Mouse (Mus musculus): ENCODE measurements around the gene Cdkn1c. TPM values are rescaled to one million over a fixed set of nuclear protein-coding genes. Genes with fewer than 3 reads are reported as not detected.

Gene Cdkn1c
- polyA plus RNA-seq, 1 experiment from 2014 or later: 794 TPM

DNA sequence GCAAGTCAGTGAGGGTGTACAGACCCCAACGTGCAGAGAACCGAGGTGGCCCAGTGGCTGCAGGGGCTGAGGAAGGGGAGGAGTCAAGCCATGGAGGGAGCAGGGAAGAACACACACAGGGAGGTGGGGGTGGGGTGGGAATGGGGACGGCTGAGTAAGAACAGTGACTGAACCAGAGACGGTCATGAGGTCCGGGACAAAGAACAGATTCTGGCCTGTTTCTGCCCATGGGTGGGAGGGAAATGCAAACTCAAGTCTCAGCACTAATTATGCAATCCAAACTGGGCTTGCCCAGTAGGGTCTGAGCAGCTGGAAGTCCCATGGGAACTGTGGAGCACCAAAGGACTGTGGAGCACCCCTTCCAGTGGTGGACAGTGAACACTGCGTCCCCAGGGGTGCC lies 21.7 kb upstream of the Cdkn1c start:
- H3K9ac ChIP-seq (ENCODE audit: low read length): no peak overlapping the region
- H3K27me3 ChIP-seq (ENCODE audit: control insufficient read depth, insufficient read depth, low read length): peaks cover 11% of the 10 kb centered on the region
- 11% methylated on average over 6 of the region's 6 CpGs for WGBS
- H3K27ac ChIP-seq (replicated peaks in 1 of 2; ENCODE audit: control insufficient read depth in 1 of 2, insufficient read depth in 1 of 2, low read depth in 2 of 2, low read length in 2 of 2): no peak overlapping the region
- H3K4me1 ChIP-seq (ENCODE audit: control insufficient read depth in 2 of 2, insufficient read depth in 2 of 2, low read length in 2 of 2): no peaks in the 10 kb centered on the region; a peak in 1 of 4 replicates
- H3K9me3 ChIP-seq (ENCODE audit: control insufficient read depth, low read length): no peaks in the 10 kb centered on the region
- no peak overlapping the region for H3K4me3 ChIP-seq (ENCODE audit: control insufficient read depth in 1 of 2, insufficient read depth in 1 of 2, low read depth in 1 of 2, low read length in 2 of 2)
- no peaks in the 10 kb centered on the region for H3K36me3 ChIP-seq (ENCODE audit: control insufficient read depth, insufficient read depth, low read length)
- H3K4me2 ChIP-seq (ENCODE audit: low read length): no peak overlapping the region
- no peak for ATAC-seq (ENCODE audit: insufficient number of reproducible peaks, insufficient read depth, low FRiP score, low read depth)

DNA sequence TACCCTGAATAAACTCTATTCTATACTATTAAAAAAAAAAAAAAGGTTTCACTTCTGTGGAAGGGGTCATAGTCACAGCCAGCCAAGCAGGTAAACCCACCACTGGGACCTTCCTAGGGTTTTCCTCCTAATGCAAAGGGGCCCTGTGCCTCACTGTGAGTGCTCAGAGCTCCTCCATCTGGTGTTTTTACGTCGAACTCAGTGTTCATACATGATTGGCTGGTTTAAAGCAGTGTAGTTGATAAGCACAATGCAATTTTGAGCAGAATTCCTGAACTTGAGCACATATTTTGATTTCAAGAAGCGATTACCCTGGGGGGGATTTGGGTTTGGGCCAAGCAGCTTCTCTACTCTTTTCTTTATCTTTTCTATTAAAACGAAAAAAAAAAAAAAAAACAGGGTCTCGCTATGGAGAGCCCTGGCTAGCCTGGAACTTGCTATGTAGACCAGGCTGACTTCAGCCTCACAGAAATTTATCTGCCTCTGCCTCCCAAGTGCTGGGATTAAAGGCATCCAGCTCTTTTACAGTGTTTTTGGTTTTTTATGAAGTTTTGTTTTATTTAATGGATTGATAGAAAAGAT lies 21.0 kb upstream of the Cdkn1c start:
- Histone ChIP-seq H3K27me3 (ENCODE audit: control insufficient read depth, insufficient read depth, low read length) (peaks cover 11% of the 10 kb centered on the region), H3K4me3 (ENCODE audit: control insufficient read depth in 1 of 2, insufficient read depth in 1 of 2, low read depth in 1 of 2, low read length in 2 of 2) (no peak overlapping the region), H3K36me3 (ENCODE audit: control insufficient read depth, insufficient read depth, low read length) (no peaks in the 10 kb centered on the region), H3K9ac (ENCODE audit: low read length) (no peak overlapping the region), H3K9me3 (ENCODE audit: control insufficient read depth, low read length) (no peaks in the 10 kb centered on the region), H3K4me2 (ENCODE audit: low read length) (no peak overlapping the region), H3K27ac (replicated peaks in 1 of 2; ENCODE audit: control insufficient read depth in 1 of 2, insufficient read depth in 1 of 2, low read depth in 2 of 2, low read length in 2 of 2) (no peak overlapping the region), H3K4me1 (ENCODE audit: control insufficient read depth in 2 of 2, insufficient read depth in 2 of 2, low read length in 2 of 2) (no peaks in the 10 kb centered on the region; a peak in 1 of 4 replicates)
- ATAC-seq (ENCODE audit: insufficient number of reproducible peaks, insufficient read depth, low FRiP score, low read depth): no peak
- WGBS: 39% methylated on average over 5 of the region's 5 CpGs

DNA sequence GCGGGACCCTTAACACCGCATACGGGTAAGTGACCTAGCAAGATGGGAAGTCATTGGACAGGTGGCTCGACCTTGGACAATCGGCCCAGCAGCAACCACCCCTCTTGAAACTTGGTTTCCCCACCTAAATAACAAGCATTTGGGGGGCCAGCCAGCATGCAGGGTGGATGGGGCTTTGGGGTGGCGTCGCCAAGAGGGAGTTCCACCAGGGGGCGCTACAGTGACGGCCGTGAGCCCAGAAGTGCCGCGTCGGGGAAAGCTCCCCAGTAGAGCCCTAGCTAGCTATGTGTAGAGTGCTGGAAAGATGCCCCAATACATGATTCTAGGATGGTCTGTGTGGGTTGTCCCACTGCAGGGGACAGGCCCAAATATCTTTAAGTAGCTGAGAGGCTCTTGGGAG lies 19.6 kb upstream of the Cdkn1c start:
- no peak for ATAC-seq (ENCODE audit: insufficient number of reproducible peaks, insufficient read depth, low FRiP score, low read depth)
- Histone ChIP-seq H3K4me3 (ENCODE audit: control insufficient read depth in 1 of 2, insufficient read depth in 1 of 2, low read depth in 1 of 2, low read length in 2 of 2) (no peak overlapping the region), H3K4me2 (ENCODE audit: low read length) (no peak overlapping the region), H3K9me3 (ENCODE audit: control insufficient read depth, low read length) (no peaks in the 10 kb centered on the region), H3K9ac (ENCODE audit: low read length) (no peak overlapping the region), H3K36me3 (ENCODE audit: control insufficient read depth, insufficient read depth, low read length) (no peaks in the 10 kb centered on the region), H3K27me3 (ENCODE audit: control insufficient read depth, insufficient read depth, low read length) (peaks cover 11% of the 10 kb centered on the region), H3K27ac (replicated peaks in 1 of 2; ENCODE audit: control insufficient read depth in 1 of 2, insufficient read depth in 1 of 2, low read depth in 2 of 2, low read length in 2 of 2) (no peak overlapping the region), H3K4me1 (ENCODE audit: control insufficient read depth in 2 of 2, insufficient read depth in 2 of 2, low read length in 2 of 2) (no peaks in the 10 kb centered on the region; a peak in 1 of 4 replicates)
- WGBS: 23% methylated on average over 13 of the region's 13 CpGs

DNA sequence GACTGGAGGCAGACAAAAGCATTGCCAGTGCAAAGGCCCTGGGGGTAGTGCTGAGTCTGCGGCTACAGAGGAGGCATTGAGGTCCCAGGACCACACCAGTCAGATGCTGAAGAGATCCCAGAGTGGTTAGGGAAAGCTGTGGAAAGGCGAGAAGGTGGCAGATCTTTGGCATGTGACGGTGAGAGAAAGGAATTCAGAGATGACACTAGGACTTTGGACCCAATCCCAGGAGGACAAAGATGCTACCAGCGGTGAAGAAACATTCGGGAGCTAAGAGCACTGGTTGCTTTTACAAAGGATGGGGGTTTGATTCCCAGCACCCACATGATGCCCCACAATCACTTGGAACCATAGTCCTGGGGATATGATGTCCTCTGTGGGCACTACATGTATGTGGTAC lies 16.9 kb upstream of the Cdkn1c start:
- Histone ChIP-seq H3K27me3 (ENCODE audit: control insufficient read depth, insufficient read depth, low read length) (peaks cover 10% of the 10 kb centered on the region), H3K4me1 (ENCODE audit: control insufficient read depth in 2 of 2, insufficient read depth in 2 of 2, low read length in 2 of 2) (no peaks in the 10 kb centered on the region; a peak in 1 of 4 replicates), H3K27ac (replicated peaks in 1 of 2; ENCODE audit: control insufficient read depth in 1 of 2, insufficient read depth in 1 of 2, low read depth in 2 of 2, low read length in 2 of 2) (no peak overlapping the region), H3K4me2 (ENCODE audit: low read length) (no peak overlapping the region), H3K36me3 (ENCODE audit: control insufficient read depth, insufficient read depth, low read length) (no peaks in the 10 kb centered on the region), H3K4me3 (ENCODE audit: control insufficient read depth in 1 of 2, insufficient read depth in 1 of 2, low read depth in 1 of 2, low read length in 2 of 2) (no peak overlapping the region), H3K9ac (ENCODE audit: low read length) (no peak overlapping the region), H3K9me3 (ENCODE audit: control insufficient read depth, low read length) (no peaks in the 10 kb centered on the region)
- WGBS: 80% methylated on average over 5 of the region's 5 CpGs
- ATAC-seq (ENCODE audit: insufficient number of reproducible peaks, insufficient read depth, low FRiP score, low read depth): no peak

DNA sequence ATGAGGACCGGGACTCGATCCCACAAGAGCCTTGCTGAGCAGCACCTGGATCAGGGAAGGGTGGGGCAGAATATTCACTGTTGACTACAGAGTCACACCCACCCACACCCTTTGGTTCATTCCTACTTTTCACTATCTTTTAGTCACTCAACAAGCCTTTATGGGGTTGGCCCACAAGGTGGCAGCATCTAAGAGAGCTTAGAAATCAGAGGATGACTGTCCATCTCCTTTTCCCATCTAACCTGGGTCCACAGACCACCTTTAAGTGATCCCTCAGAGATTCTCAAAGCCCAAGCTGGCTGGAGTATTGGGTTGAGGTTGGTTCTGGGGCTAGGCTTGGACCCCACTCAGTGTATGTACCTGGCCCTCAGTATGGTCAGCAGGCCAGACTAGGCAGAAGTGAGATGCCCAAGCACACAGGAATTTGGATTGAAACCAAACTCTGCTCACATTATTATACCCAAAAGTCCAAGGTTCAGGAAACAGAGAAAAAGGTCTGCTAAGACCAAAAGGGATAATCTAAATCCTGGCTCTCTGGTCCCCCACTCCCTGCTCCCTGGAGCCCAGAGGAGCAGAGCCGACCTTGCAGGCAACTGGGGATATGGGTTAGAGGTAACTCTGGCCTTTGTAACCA lies 16.0 kb upstream of the Cdkn1c start:
- Histone ChIP-seq H3K4me2 (ENCODE audit: low read length) (no peak overlapping the region), H3K4me3 (ENCODE audit: control insufficient read depth in 1 of 2, insufficient read depth in 1 of 2, low read depth in 1 of 2, low read length in 2 of 2) (no peak overlapping the region), H3K9ac (ENCODE audit: low read length) (no peak overlapping the region), H3K27ac (replicated peaks in 1 of 2; ENCODE audit: control insufficient read depth in 1 of 2, insufficient read depth in 1 of 2, low read depth in 2 of 2, low read length in 2 of 2) (no peak overlapping the region), H3K36me3 (ENCODE audit: control insufficient read depth, insufficient read depth, low read length) (no peaks in the 10 kb centered on the region), H3K9me3 (ENCODE audit: control insufficient read depth, low read length) (no peaks in the 10 kb centered on the region), H3K27me3 (ENCODE audit: control insufficient read depth, insufficient read depth, low read length) (peaks cover 6% of the 10 kb centered on the region), H3K4me1 (ENCODE audit: control insufficient read depth in 2 of 2, insufficient read depth in 2 of 2, low read length in 2 of 2) (no peaks in the 10 kb centered on the region; a peak in 1 of 4 replicates)
- WGBS: 89% methylated on average over 3 of the region's 3 CpGs
- ATAC-seq (ENCODE audit: insufficient number of reproducible peaks, insufficient read depth, low FRiP score, low read depth): no peak

DNA sequence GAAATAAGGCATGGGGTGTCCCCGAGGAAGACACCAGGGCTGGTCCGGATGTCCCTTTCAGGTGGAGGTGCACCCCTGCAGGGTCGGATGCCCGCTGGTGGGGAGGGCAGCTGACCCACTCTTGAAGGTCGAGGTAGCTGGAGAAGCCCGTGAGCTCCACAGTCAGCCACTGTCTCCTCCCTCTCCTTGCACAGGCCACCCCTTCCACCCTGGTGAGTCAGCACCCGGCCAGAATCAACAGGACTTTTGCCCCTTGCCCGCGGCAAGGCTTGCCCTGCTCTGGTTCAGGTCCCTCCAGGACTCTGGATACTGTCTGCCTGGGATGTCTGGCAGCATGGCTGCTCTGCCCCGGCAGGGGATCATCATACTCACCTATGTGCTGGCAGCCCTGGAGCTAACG lies 15.0 kb upstream of the Cdkn1c start:
- Histone ChIP-seq H3K4me3 (ENCODE audit: control insufficient read depth in 1 of 2, insufficient read depth in 1 of 2, low read depth in 1 of 2, low read length in 2 of 2) (no peak overlapping the region), H3K4me2 (ENCODE audit: low read length) (no peak overlapping the region), H3K9ac (ENCODE audit: low read length) (no peak overlapping the region), H3K4me1 (ENCODE audit: control insufficient read depth in 2 of 2, insufficient read depth in 2 of 2, low read length in 2 of 2) (no peaks in the 10 kb centered on the region; a peak in 1 of 4 replicates), H3K27ac (replicated peaks in 1 of 2; ENCODE audit: control insufficient read depth in 1 of 2, insufficient read depth in 1 of 2, low read depth in 2 of 2, low read length in 2 of 2) (no peak overlapping the region), H3K27me3 (ENCODE audit: control insufficient read depth, insufficient read depth, low read length) (peaks cover 1% of the 10 kb centered on the region), H3K36me3 (ENCODE audit: control insufficient read depth, insufficient read depth, low read length) (no peaks in the 10 kb centered on the region), H3K9me3 (ENCODE audit: control insufficient read depth, low read length) (no peaks in the 10 kb centered on the region)
- whole genome bisulfite sequencing: 61% methylated on average over 11 of the region's 11 CpGs
- no peak for ATAC-seq (ENCODE audit: insufficient number of reproducible peaks, insufficient read depth, low FRiP score, low read depth)

DNA sequence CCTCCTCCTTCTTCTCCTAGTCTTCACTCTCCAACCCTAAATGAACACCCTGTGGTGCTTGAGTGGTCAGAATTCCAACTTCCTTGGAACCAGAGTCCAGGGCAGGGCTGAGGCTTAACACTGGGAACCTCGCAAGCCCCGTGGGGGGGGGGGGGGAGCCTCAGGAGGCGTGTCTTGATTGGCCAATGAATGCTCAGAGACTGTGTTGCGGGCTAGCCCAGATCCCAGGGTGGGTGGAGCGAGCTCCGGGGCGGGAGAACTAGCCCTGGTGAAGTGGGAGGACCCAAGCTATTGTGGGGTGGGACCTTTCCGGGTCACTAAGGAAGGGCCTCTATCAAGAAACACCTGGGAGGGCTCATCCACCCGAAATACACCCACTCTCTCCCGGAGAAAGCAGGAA lies 14.0 kb upstream of the Cdkn1c start:
- H3K36me3 ChIP-seq (ENCODE audit: control insufficient read depth, insufficient read depth, low read length): no peaks in the 10 kb centered on the region
- H3K9ac ChIP-seq (ENCODE audit: low read length): no peak overlapping the region

More for the DNA sequence above, 14.0 kb upstream of the Cdkn1c start:
- Histone ChIP-seq H3K4me3 (ENCODE audit: control insufficient read depth in 1 of 2, insufficient read depth in 1 of 2, low read depth in 1 of 2, low read length in 2 of 2) (no peak overlapping the region), H3K27ac (replicated peaks in 1 of 2; ENCODE audit: control insufficient read depth in 1 of 2, insufficient read depth in 1 of 2, low read depth in 2 of 2, low read length in 2 of 2) (no peak overlapping the region), H3K27me3 (ENCODE audit: control insufficient read depth, insufficient read depth, low read length) (no peaks in the 10 kb centered on the region; the same call in 1 of the 2 replicates), H3K4me1 (ENCODE audit: control insufficient read depth in 2 of 2, insufficient read depth in 2 of 2, low read length in 2 of 2) (0 out of 4 replicates have a peak, but pooled peaks cover 0 to under 1% of the 10 kb centered on the region in 2 experiments), H3K4me2 (ENCODE audit: low read length) (no peak overlapping the region), H3K9me3 (ENCODE audit: control insufficient read depth, low read length) (no peaks in the 10 kb centered on the region)
- WGBS: 36% methylated on average over 10 of the region's 10 CpGs
- ATAC-seq (ENCODE audit: insufficient number of reproducible peaks, insufficient read depth, low FRiP score, low read depth): no peak
